Mouse (Mus musculus) left cerebral cortex, adult 2 months (tissue): ENCODE measurements around the gene BC052040. TPM values are rescaled to one million over a fixed set of nuclear protein-coding genes. Genes with fewer than 3 reads are reported as not detected.

Source experiments
- DNase-seq, 2 experiments: peaks; one replicate each; pipeline ENCODE4 v3.0.0; 2021 to 2022; ENCODE audit warnings: low spot score in 2 of 2, mixed read lengths in 1 of 2; ENCODE audit errors: extremely low spot score in 1 of 2
- H3K27ac ChIP-seq: fragments of 200-600 bp; 2 replicates; pipeline ENCODE4 v1.8.1; 2022
- H3K4me3 ChIP-seq: fragments of 200-600 bp; 2 replicates; pipeline ENCODE4 v1.8.1; 2022
- CTCF ChIP-seq: fragments of 200-600 bp; IDR thresholded peaks from 2 replicates; pipeline ENCODE4 v1.8.1; 2022; ENCODE audit warnings: antibody characterized with exemption, mild to moderate bottlenecking, moderate library complexity
- intact Hi-C: fragments of 180-260 bp; cut with DNase I; formaldehyde crosslinking; loops from one replicate; pipeline ENCODE4 v1.15.1; 2025
- microRNA-seq, 2 experiments: library from miRNA; unstranded; fragments of <30 nt; microRNA quantifications; one replicate each; pipeline ENCODE4 v1.2.0; 2021
- total RNA-seq, 2 experiments: library from RNA; stranded (reverse); gene quantifications; 2 replicates each; pipeline ENCODE4 v1.2.3; 2021

The BC052040 gene
- total RNA-seq, 2 experiments from 2014 or later = 6.1 to 8.1 TPM

GRCm38 (mm10) chr2:115780546-115781011 lies 199.1 kb downstream of the BC052040 start:
- no peak overlapping the region for H3K27ac ChIP-seq
- DNase-seq = no peak
- no peak for TF ChIP-seq CTCF
- H3K4me3 ChIP-seq = no peak overlapping the region
- intact Hi-C loops = no loop called here

GRCm38 (mm10) chr2:115785687-115786086 lies 204.2 kb downstream of the BC052040 start:
- H3K4me3 ChIP-seq = no peak overlapping the region
- no peak for TF ChIP-seq CTCF
- intact Hi-C loops = no loop called here
- no peak for DNase-seq
- H3K27ac ChIP-seq = no peak overlapping the region

GRCm38 (mm10) chr2:115798839-115799238 lies 217.3 kb downstream of the BC052040 start:
- intact Hi-C loops = no loop called here
- no peak for TF ChIP-seq CTCF
- DNase-seq = no peak
- no peak overlapping the region for H3K27ac ChIP-seq
- H3K4me3 ChIP-seq = no peak overlapping the region

- DNase-seq = no peak
- intact Hi-C loops = no loop called here
- TF ChIP-seq CTCF = no peak
- Histone ChIP-seq H3K27ac (no peak overlapping the region), H3K4me3 (no peak overlapping the region)
Measured at GRCm38 (mm10) chr2:115808376-115808775, 226.9 kb downstream of the BC052040 start.

GRCm38 (mm10) chr2:115813316-115813715 lies 231.8 kb downstream of the BC052040 start:
- no peak for TF ChIP-seq CTCF
- no peak overlapping the region for H3K4me3 ChIP-seq
- no peak for DNase-seq

GRCm38 (mm10) chr2:115813721-115814120 lies 232.2 kb downstream of the BC052040 start:
- DNase-seq = no peak
- intact Hi-C loops = no loop called here
- Histone ChIP-seq H3K27ac (no peak overlapping the region), H3K4me3 (no peak overlapping the region)
- no peak for TF ChIP-seq CTCF

More at GRCm38 (mm10) chr2:115813316-115813715, 231.8 kb downstream of the BC052040 start:
- H3K27ac ChIP-seq = no peak overlapping the region
- intact Hi-C loops = no loop called here

- intact Hi-C loops = no loop called here
- no peak for DNase-seq
- no peak overlapping the region for H3K27ac ChIP-seq
- no peak for TF ChIP-seq CTCF
- H3K4me3 ChIP-seq = no peak overlapping the region
Measured at GRCm38 (mm10) chr2:115817959-115818358, 236.4 kb downstream of the BC052040 start.

- no peak for TF ChIP-seq CTCF
- intact Hi-C loops = no loop called here
- Histone ChIP-seq H3K4me3 (no peak overlapping the region), H3K27ac (no peak overlapping the region)
- DNase-seq = peak; percentile 25 to 32
Measured at GRCm38 (mm10) chr2:115822361-115822760, 240.8 kb downstream of the BC052040 start.

Small RNAs within 50 kb of the gene (microRNA-seq; reads per million reads assigned to microRNA genes)
- 0 to 0.73 reads per million in 2 experiments for gene Mir1951
